9 mouse cellular contexts compared by ENCODE assay signal in genomic region chr4:101507571-101508422, GRCm38 (mm10). TPM values are rescaled to one million over a fixed set of nuclear protein-coding genes. Genes with fewer than 3 reads are reported as not detected.
A peak's percentile ranks its signal among the peaks of the same experiment; 100 is the strongest.
DNase-seq lines count a peak whose midpoint lies in the region; ATAC-seq and TF ChIP-seq lines count a peak whose summit lies in the region.
"Had no signal": no experiment of that assay in that cellular context is flagged by ENCODE, and none has a peak within 500 bp of the region (broad histone marks: within the 10 kb centered on the region; RNA-seq: fewer than 3 reads in every experiment).

No protein-coding gene starts in this region.

- 12% methylated on average over 24 of the region's 24 CpGs for WGBS in embryonic facial prominence, embryonic 13.5 days
- 10% methylated on average over 24 of the region's 24 CpGs for WGBS in heart, embryonic 14.5 days
- 11% methylated on average over 24 of the region's 24 CpGs for WGBS in kidney, embryonic 16.5 days
- 9% methylated on average over 24 of the region's 24 CpGs for WGBS in limb, embryonic 14.5 days
- WGBS in midbrain, embryonic 16.5 days: 10% methylated on average over 24 of the region's 24 CpGs

- peak overlapping the region; percentile 89 for H3K4me2 ChIP-seq in embryonic facial prominence, embryonic 13.5 days
- peak overlapping the region; percentile 87 for H3K4me2 ChIP-seq in heart, embryonic 14.5 days (ENCODE audit: low read length)
- peak overlapping the region; percentile 83 for H3K4me2 ChIP-seq in kidney, embryonic 16.5 days (replicated peaks; ENCODE audit: low read depth, low read length)
- peak overlapping the region; percentile 45 for H3K4me2 ChIP-seq in limb, embryonic 14.5 days (replicated peaks; ENCODE audit: low read depth, low read length, severe bottlenecking)
- peak overlapping the region; percentile 87 for H3K4me2 ChIP-seq in midbrain, embryonic 16.5 days (ENCODE audit: low read length)

- peak overlapping the region; percentile 66 for H3K9ac ChIP-seq in embryonic facial prominence, embryonic 13.5 days
- peak overlapping the region; percentile 54 for H3K9ac ChIP-seq in heart, embryonic 14.5 days (ENCODE audit: low read length)
- peak overlapping the region; percentile 42 for H3K9ac ChIP-seq in kidney, embryonic 16.5 days (replicated peaks; ENCODE audit: low read length)
- H3K9ac ChIP-seq in limb, embryonic 14.5 days (ENCODE audit: low read depth, low read length, severe bottlenecking): no peak overlapping the region
- peak overlapping the region; percentile 74 for H3K9ac ChIP-seq in midbrain, embryonic 16.5 days (ENCODE audit: low read depth, low read length)

- H3K36me3 ChIP-seq in embryonic facial prominence, embryonic 13.5 days: no peaks in the 10 kb centered on the region
- no peaks in the 10 kb centered on the region for H3K36me3 ChIP-seq in heart, embryonic 14.5 days (ENCODE audit: control insufficient read depth, insufficient read depth, low read length)
- H3K36me3 ChIP-seq in kidney, embryonic 16.5 days (ENCODE audit: insufficient read depth, low read length): no peaks in the 10 kb centered on the region
- H3K36me3 ChIP-seq in limb, embryonic 14.5 days (ENCODE audit: control insufficient read depth, insufficient read depth, low read length): no peaks in the 10 kb centered on the region
- H3K36me3 ChIP-seq in midbrain, embryonic 16.5 days (ENCODE audit: control insufficient read depth, insufficient read depth, low read length): no peaks in the 10 kb centered on the region

- peak; percentile 88 for DNase-seq in heart, adult 11 months
- DNase-seq in heart, postnatal 25 days (ENCODE audit: low spot score): no peak
- peak; percentile 63 for DNase-seq in limb, embryonic 14.5 days (ENCODE audit: low spot score)
- peak; percentile 34 to 67 for DNase-seq in thymus, adult 18-20 months

- ATAC-seq in embryonic facial prominence, embryonic 13.5 days (ENCODE audit: insufficient number of reproducible peaks, insufficient read depth, low FRiP score, low TSS enrichment, low read depth): no peak
- ATAC-seq in heart, embryonic 14.5 days (ENCODE audit: insufficient number of reproducible peaks, insufficient read depth, low FRiP score, low read depth): no peak
- peak; percentile 49; the same call in 1 of the 2 replicates for ATAC-seq in kidney, embryonic 16.5 days (ENCODE audit: low FRiP score, low TSS enrichment)
- no peak for ATAC-seq in limb, embryonic 14.5 days (ENCODE audit: low FRiP score, low read depth)
- ATAC-seq in midbrain, embryonic 16.5 days: peak; percentile 74

- H3K27ac ChIP-seq in embryonic facial prominence, embryonic 13.5 days: no peak overlapping the region
- H3K27ac ChIP-seq in heart, embryonic 14.5 days (replicated peaks in 1 of 2; ENCODE audit: control insufficient read depth in 1 of 2, insufficient read depth in 1 of 2, low read depth in 2 of 2, low read length in 2 of 2): no peak overlapping the region
- H3K27ac ChIP-seq in kidney, embryonic 16.5 days (ENCODE audit: low read length): no peak overlapping the region
- no peak overlapping the region for H3K27ac ChIP-seq in limb, embryonic 14.5 days (replicated peaks; ENCODE audit: low read depth, low read length)
- peak overlapping the region; percentile 83 for H3K27ac ChIP-seq in midbrain, embryonic 16.5 days (ENCODE audit: low read length)

- no peaks in the 10 kb centered on the region for H3K9me3 ChIP-seq in embryonic facial prominence, embryonic 13.5 days
- H3K9me3 ChIP-seq in heart, embryonic 14.5 days (ENCODE audit: control insufficient read depth, low read length): no peaks in the 10 kb centered on the region
- no peaks in the 10 kb centered on the region for H3K9me3 ChIP-seq in kidney, embryonic 16.5 days (ENCODE audit: low read length)
- no peaks in the 10 kb centered on the region for H3K9me3 ChIP-seq in limb, embryonic 14.5 days (ENCODE audit: control insufficient read depth, low read length)
- H3K9me3 ChIP-seq in midbrain, embryonic 16.5 days (replicated peaks; ENCODE audit: control insufficient read depth, low read length, poor library complexity, severe bottlenecking): no peaks in the 10 kb centered on the region

- intact Hi-C loops in heart, postnatal 25 days (cut with DNase I): no loop called here

- H3K4me3 ChIP-seq in embryonic facial prominence, embryonic 13.5 days: peak overlapping the region; percentile 52
- peak overlapping the region; percentile 45 to 47 for H3K4me3 ChIP-seq in heart, embryonic 14.5 days (ENCODE audit: control insufficient read depth in 1 of 2, insufficient read depth in 1 of 2, low read depth in 1 of 2, low read length in 2 of 2)
- peak overlapping the region; percentile 55 for H3K4me3 ChIP-seq in kidney, embryonic 16.5 days (ENCODE audit: low read length)
- H3K4me3 ChIP-seq in limb, embryonic 14.5 days (replicated peaks; ENCODE audit: low read length): peak overlapping the region; percentile 30
- peak overlapping the region; percentile 62 for H3K4me3 ChIP-seq in midbrain, embryonic 16.5 days (ENCODE audit: low read depth, low read length)

- peaks cover 22% of the 10 kb centered on the region for H3K4me1 ChIP-seq in embryonic facial prominence, embryonic 13.5 days
- H3K4me1 ChIP-seq in heart, embryonic 14.5 days (ENCODE audit: control insufficient read depth in 2 of 2, insufficient read depth in 2 of 2, low read length in 2 of 2): peaks cover 3 to 7% of the 10 kb centered on the region in 2 experiments; a peak in 3 of 4 replicates
- H3K4me1 ChIP-seq in kidney, embryonic 16.5 days (ENCODE audit: insufficient read depth, low read length): peaks cover 12% of the 10 kb centered on the region
- H3K4me1 ChIP-seq in limb, embryonic 14.5 days (ENCODE audit: control insufficient read depth, insufficient read depth, low read length): peaks cover 12% of the 10 kb centered on the region
- H3K4me1 ChIP-seq in midbrain, embryonic 16.5 days (ENCODE audit: control insufficient read depth, insufficient read depth, low read length): peaks cover 10% of the 10 kb centered on the region; the same call in 1 of the 2 replicates

- TF ChIP-seq POLR2A in limb, embryonic 14.5 days (IDR thresholded peaks at IDR 0.05; ENCODE audit: borderline replicate concordance, extremely low read depth, insufficient read depth, insufficient read length): no peak

- H3K27me3 ChIP-seq in embryonic facial prominence, embryonic 13.5 days: peaks cover 17% of the 10 kb centered on the region
- H3K27me3 ChIP-seq in heart, embryonic 14.5 days (ENCODE audit: control insufficient read depth, insufficient read depth, low read length): peaks cover 11% of the 10 kb centered on the region
- H3K27me3 ChIP-seq in kidney, embryonic 16.5 days (ENCODE audit: insufficient read depth, low read length): peaks cover 16% of the 10 kb centered on the region
- peaks cover 11% of the 10 kb centered on the region; the same call in 1 of the 2 replicates for H3K27me3 ChIP-seq in limb, embryonic 14.5 days (ENCODE audit: control insufficient read depth, insufficient read depth, low read length)
- no peaks in the 10 kb centered on the region for H3K27me3 ChIP-seq in midbrain, embryonic 16.5 days (ENCODE audit: control insufficient read depth, insufficient read depth, low read depth, low read length)

RNA-seq across cellular contexts. Expression of gene Dnajc6, which starts 11.3 kb away (rescaled TPM):
- under 1 TPM; 0.42 to 0.56 TPM for total RNA-seq in heart, postnatal 25 days (2021)
- polyA plus RNA-seq in embryonic facial prominence, embryonic 13.5 days (2015; fragmentation: Nextera tagmentation; extraction: Ambion mirVana): 2.0 and 2.4 TPM in 2 replicates
- 0.24 and 0.70 TPM in 2 replicates for polyA plus RNA-seq in heart, embryonic 14.5 days (2014; fragmentation: Nextera tagmentation; extraction: Ambion mirVana)
- polyA plus RNA-seq in kidney, embryonic 16.5 days (2015; fragmentation: Nextera tagmentation; extraction: Ambion mirVana): 1.8 and 2.2 TPM in 2 replicates
- 0.82 and 0.85 TPM in 2 replicates for polyA plus RNA-seq in limb, embryonic 14.5 days (2012; rRNA removed)
- 0.53 and 0.98 TPM in 2 replicates for polyA plus RNA-seq in limb, embryonic 14.5 days (2014; fragmentation: Nextera tagmentation; extraction: Ambion mirVana)
- 62.0 and 77.1 TPM in 2 replicates for polyA plus RNA-seq in midbrain, embryonic 16.5 days (2015; fragmentation: Nextera tagmentation; extraction: Ambion mirVana)
- polyA plus RNA-seq: C2C12 had no signal

Comparison
In these comparisons a context has a peak if more than half of its experiments do, and no peak if none do; other contexts are left out.
1. ATAC-seq: peak in kidney, embryonic 16.5 days (single experiment) and midbrain, embryonic 16.5 days (single experiment); none in embryonic facial prominence, embryonic 13.5 days (single experiment), heart, embryonic 14.5 days (single experiment) and limb, embryonic 14.5 days (single experiment).
2. RNA of gene Dnajc6, which starts 11.3 kb away (polyA plus RNA-seq): 62.0 to 77.1 TPM in midbrain, embryonic 16.5 days; 1.8 to 2.2 TPM in kidney, embryonic 16.5 days, 2.0 to 2.4 TPM in embryonic facial prominence, embryonic 13.5 days, 0.53 to 0.98 TPM in limb, embryonic 14.5 days and 0.24 to 0.70 TPM in heart, embryonic 14.5 days; every median in the first group is over 10 times any median in the second.
3. Peak in every context shown above with its lines, with median percentiles within 50 percentile points of each other: H3K4me2 ChIP-seq and H3K4me3 ChIP-seq.